Mouse (Mus musculus): Measurements from ENCODE around the gene Kpna7.

DNA sequence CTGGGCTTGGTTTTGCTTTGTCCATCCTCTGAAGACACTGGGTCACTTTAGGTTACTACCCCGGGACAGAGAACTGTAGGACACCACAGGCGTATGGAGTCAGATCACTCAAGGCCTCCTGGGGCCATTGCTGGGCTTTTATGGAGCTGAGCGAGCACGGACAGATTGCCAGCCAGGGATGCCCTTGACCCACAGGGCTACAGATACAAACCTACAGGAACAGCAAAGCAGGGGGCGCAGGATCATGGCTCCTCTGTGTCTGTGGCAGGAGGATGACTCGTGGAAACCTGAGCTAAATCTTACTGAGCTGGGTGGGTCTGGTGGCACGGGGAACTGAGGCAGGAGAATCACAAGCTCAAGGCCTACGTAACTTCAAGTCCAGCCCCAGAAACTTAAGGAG lies 28.7 kb upstream of the Kpna7 start:
- TF ChIP-seq POLR2A (IDR thresholded peaks at IDR 0.05; ENCODE audit: low read depth, low read length) (no peak), CTCF (IDR thresholded peaks at IDR 0.05; ENCODE audit: borderline replicate concordance, insufficient read depth, low read length) (no peak)

Measured in embryonic fibroblast, embryonic 13.5 days (primary cell).